Mouse (Mus musculus) adrenal gland, adult (tissue): ENCODE measurements around the gene Sdhaf3.

ENCODE experiments used
- DNase-seq, 2 experiments: peaks; one replicate each; pipeline ENCODE4 v3.0.0; 2022 to 2023; ENCODE audit warnings: low spot score in 1 of 2; ENCODE audit not compliant: inconsistent age in 2 of 2

The Sdhaf3 gene

GRCm38 (mm10) chr6:7062819-7063218 is 107.0 kb downstream of the Sdhaf3 start:
- DNase-seq: no peak

- no peak for DNase-seq
Measured at GRCm38 (mm10) chr6:7068782-7069181, 113.0 kb downstream of the Sdhaf3 start.

- no peak for DNase-seq
Measured at GRCm38 (mm10) chr6:7069463-7069862, 113.7 kb downstream of the Sdhaf3 start.

GRCm38 (mm10) chr6:7082054-7082453 is 126.2 kb downstream of the Sdhaf3 start:
- DNase-seq: no peak

GRCm38 (mm10) chr6:7082467-7083259 is 126.9 kb downstream of the Sdhaf3 start:
- DNase-seq: no peak

- DNase-seq: no peak
Measured at GRCm38 (mm10) chr6:7083661-7084060, 127.9 kb downstream of the Sdhaf3 start.

- no peak for DNase-seq
Measured at GRCm38 (mm10) chr6:7084370-7084769, 128.6 kb downstream of the Sdhaf3 start.

- no peak for DNase-seq
Measured at GRCm38 (mm10) chr6:7085506-7085905, 129.7 kb downstream of the Sdhaf3 start.

GRCm38 (mm10) chr6:7092094-7092493 is 136.3 kb downstream of the Sdhaf3 start:
- DNase-seq: no peak
